Mouse (Mus musculus) spleen, adult 2 months (tissue): Measurements from ENCODE around the gene Abhd12b. TPM values are rescaled to one million over a fixed set of nuclear protein-coding genes. Genes with fewer than 3 reads are reported as not detected.
"Not testable (repeated sequence)": the region's sequence is repeated elsewhere in the genome, so short reads cannot be mapped to it uniquely, and the experiment has no call there.

Experiments used
- DNase-seq, 2 experiments: peaks; one replicate each; pipeline versions ENCODE4 v3.0.0 to v3.0.0-alpha.2; 2012 to 2021; ENCODE audit warnings: low spot score in 2 of 2, low read depth in 1 of 2
- H3K27ac ChIP-seq: fragments of 200-500 bp; 2 replicates; pipeline ENCODE4 v1.5.1; 2012; ENCODE audit warnings: low read length, inconsistent platforms; ENCODE audit not compliant: insufficient read depth
- H3K27me3 ChIP-seq: fragments of 200-500 bp; 2 replicates; pipeline ENCODE4 v1.6.1; 2012; ENCODE audit warnings: mild to moderate bottlenecking, moderate library complexity, low read length, inconsistent platforms; ENCODE audit not compliant: control insufficient read depth, insufficient read depth
- H3K36me3 ChIP-seq: fragments of 200-500 bp; 2 replicates; pipeline ENCODE4 v1.6.1; 2012; ENCODE audit warnings: mild to moderate bottlenecking, low read length, inconsistent platforms; ENCODE audit not compliant: control insufficient read depth, insufficient read depth
- H3K4me1 ChIP-seq: fragments of 200-500 bp; 2 replicates; pipeline ENCODE4 v1.6.1; 2011; ENCODE audit warnings: inconsistent platforms; ENCODE audit not compliant: control insufficient read depth, insufficient read depth, insufficient read length
- H3K4me3 ChIP-seq: fragments of 200-500 bp; 2 replicates; pipeline ENCODE4 v1.5.1; 2011; ENCODE audit warnings: mild to moderate bottlenecking, inconsistent platforms; ENCODE audit not compliant: insufficient read depth, insufficient read length; ENCODE audit errors: extremely low read depth
- CTCF ChIP-seq: fragments of 200-500 bp; IDR thresholded peaks from 2 replicates; pipeline ENCODE4 v1.5.1; 2011; ENCODE audit warnings: mild to moderate bottlenecking, inconsistent platforms; ENCODE audit not compliant: insufficient read depth, insufficient read length, insufficient replicate concordance; ENCODE audit errors: extremely low read depth
- POLR2A ChIP-seq: fragments of 200-500 bp; IDR thresholded peaks from 2 replicates; pipeline ENCODE4 v1.6.1; 2011; ENCODE audit warnings: low read depth, low read length, inconsistent platforms
- WGBS: fragments of 180-500 bp; shearing (Covaris S2); methylation state at CpG from one replicate; pipeline ENCODE4 v1.1.7; 2018; 5-methylcytosine and 5-hydroxymethylcytosine counted together
- polyA plus RNA-seq: library from polyadenylated mRNA; depleted of rRNA; stranded (reverse); fragments of >200 nt; gene quantifications from 2 replicates; pipeline ENCODE4 v1.2.3, GENCODE M21; 2012

Gene Abhd12b
- polyA plus RNA-seq, 1 experiment, result not detected

GRCm38 (mm10) chr12:70167950-70168349 is 14.0 kb downstream of the Abhd12b start:
- DNase-seq, result no peak
- WGBS, result 87% methylated on average over 4 of the region's 4 CpGs
- H3K4me3 ChIP-seq, result no peak overlapping the region
- H3K4me1 ChIP-seq, result no peaks in the 10 kb centered on the region
- H3K27ac ChIP-seq, result no peak overlapping the region
- H3K36me3 ChIP-seq, result no peaks in the 10 kb centered on the region
- TF ChIP-seq POLR2A, result no peak
- TF ChIP-seq CTCF, result no peak
- no peaks in the 10 kb centered on the region for H3K27me3 ChIP-seq

DNA sequence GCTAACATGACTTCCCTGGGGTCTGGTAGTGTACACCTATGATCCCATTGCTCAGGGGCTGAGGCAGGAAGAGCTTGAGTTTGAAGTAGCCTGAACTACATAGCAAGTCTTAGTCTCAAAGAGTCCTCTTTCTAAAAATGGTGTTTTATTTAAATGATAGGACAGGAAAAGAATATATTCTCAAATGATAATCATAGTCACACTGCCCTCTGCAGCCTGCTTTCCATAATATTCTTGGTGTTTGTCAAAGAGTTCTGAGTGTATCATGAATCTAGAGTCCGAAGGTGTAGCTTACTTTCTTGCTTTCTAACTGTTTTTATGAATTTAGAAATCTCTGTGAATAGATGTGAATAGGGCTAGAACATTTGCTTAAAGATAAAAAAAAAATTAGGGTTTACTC is 16.0 kb downstream of the Abhd12b start:
- H3K4me3 ChIP-seq, result no peak overlapping the region
- no peaks in the 10 kb centered on the region for H3K4me1 ChIP-seq
- no peaks in the 10 kb centered on the region for H3K27me3 ChIP-seq
- no peak for DNase-seq
- H3K27ac ChIP-seq, result no peak overlapping the region
- 81% methylated on average over 1 of the region's 1 CpGs for WGBS
- no peaks in the 10 kb centered on the region for H3K36me3 ChIP-seq
- TF ChIP-seq POLR2A, result no peak
- no peak for TF ChIP-seq CTCF

- H3K27me3 ChIP-seq, H3K27ac ChIP-seq, DNase-seq, H3K4me3 ChIP-seq, H3K36me3 ChIP-seq, H3K4me1 ChIP-seq: not testable (repeated sequence)
- WGBS, result 97% methylated on average over 8 of the region's 8 CpGs
These were observed 29.6 kb downstream of the Abhd12b start for GRCm38 (mm10) chr12:70183507-70183906.

- 85% methylated on average over 22 of the region's 22 CpGs for WGBS
- H3K27me3 ChIP-seq, result no peaks in the 10 kb centered on the region
- no peaks in the 10 kb centered on the region for H3K4me1 ChIP-seq
- no peaks in the 10 kb centered on the region for H3K36me3 ChIP-seq
- TF ChIP-seq CTCF (no peak), POLR2A (no peak)
- H3K4me3 ChIP-seq, result no peak overlapping the region
- H3K27ac ChIP-seq, result no peak overlapping the region
- DNase-seq, result no peak
These were observed 30.3 kb downstream of the Abhd12b start for GRCm38 (mm10) chr12:70184173-70184783.

DNA sequence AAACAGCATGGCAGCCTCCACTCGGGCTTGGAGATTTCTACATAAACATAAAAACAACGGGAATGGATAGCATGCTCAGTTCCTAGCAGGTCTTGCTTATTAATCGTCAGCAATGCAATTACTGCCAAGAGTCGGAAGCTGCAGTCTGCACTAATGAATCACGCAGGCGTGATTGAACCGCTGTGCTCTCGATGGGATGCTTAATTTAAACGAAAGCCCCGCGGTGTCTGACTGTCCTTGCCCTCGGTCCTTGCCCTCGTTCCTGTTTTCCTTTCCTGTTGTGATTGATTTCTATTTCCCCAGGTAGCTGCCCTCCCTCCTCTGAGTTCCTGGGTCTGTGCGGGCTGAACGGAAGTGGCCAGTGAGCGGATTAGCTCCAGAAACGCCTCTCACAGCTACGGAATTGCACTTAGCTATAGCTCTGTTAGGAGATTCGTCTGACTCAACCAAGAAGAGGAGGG is 38.4 kb downstream of the Abhd12b start:
- 73% methylated on average over 19 of the region's 19 CpGs for WGBS
- Histone ChIP-seq H3K27ac (no peak overlapping the region), H3K27me3 (no peaks in the 10 kb centered on the region), H3K4me1 (no peaks in the 10 kb centered on the region), H3K4me3 (no peak overlapping the region), H3K36me3 (no peaks in the 10 kb centered on the region)
- TF ChIP-seq POLR2A (no peak), CTCF (no peak)
- no peak for DNase-seq

GRCm38 (mm10) chr12:70195426-70195825 is 41.5 kb downstream of the Abhd12b start:
- Histone ChIP-seq H3K4me3 (no peak overlapping the region), H3K27me3 (no peaks in the 10 kb centered on the region), H3K36me3 (no peaks in the 10 kb centered on the region), H3K4me1 (no peaks in the 10 kb centered on the region), H3K27ac (no peak overlapping the region)
- WGBS, result 94% methylated on average over 6 of the region's 6 CpGs
- TF ChIP-seq POLR2A (no peak), CTCF (no peak)
- DNase-seq, result no peak

- no peak overlapping the region for H3K27ac ChIP-seq
- no peak overlapping the region for H3K4me3 ChIP-seq
- H3K27me3 ChIP-seq, result no peaks in the 10 kb centered on the region
- whole genome bisulfite sequencing, result 86% methylated on average over 5 of the region's 5 CpGs
- H3K4me1 ChIP-seq, result no peaks in the 10 kb centered on the region
- DNase-seq, result no peak
- no peak for TF ChIP-seq POLR2A
- no peak for TF ChIP-seq CTCF
- no peaks in the 10 kb centered on the region for H3K36me3 ChIP-seq
These were observed 42.4 kb downstream of the Abhd12b start for GRCm38 (mm10) chr12:70196341-70196740.
